Mouse (Mus musculus) spleen, adult 2 months (tissue): Measurements from ENCODE around the gene Hdc.

ENCODE experiments used
- CTCF ChIP-seq: fragments of 200-500 bp; IDR thresholded peaks from 2 replicates; pipeline ENCODE4 v1.5.1; 2011; ENCODE audit warnings: mild to moderate bottlenecking, inconsistent platforms; ENCODE audit not compliant: insufficient read depth, insufficient read length, insufficient replicate concordance; ENCODE audit errors: extremely low read depth
- POLR2A ChIP-seq: fragments of 200-500 bp; IDR thresholded peaks from 2 replicates; pipeline ENCODE4 v1.6.1; 2011; ENCODE audit warnings: low read depth, low read length, inconsistent platforms

GRCm38 (mm10) chr2:126563411-126564105, 55.5 kb downstream of the Hdc start:
- TF ChIP-seq CTCF (no peak), POLR2A (no peak)
